Mouse (Mus musculus) liver, adult 2 months (tissue): ENCODE results near the gene Thsd7b. TPM values are rescaled to one million over a fixed set of nuclear protein-coding genes. Genes with fewer than 3 reads are reported as not detected.

ENCODE experiments used
- DNase-seq: peaks from one replicate; pipeline ENCODE4 v3.0.0-alpha.2; 2011; ENCODE audit warnings: low read depth, low spot score; ENCODE audit errors: extremely low read depth
- H3K27ac ChIP-seq: fragments of 200-500 bp; replicated peaks from 2 replicates; pipeline ENCODE4 v1.5.1; 2012; ENCODE audit warnings: low read depth, mild to moderate bottlenecking, control low read depth, inconsistent platforms, low read length; ENCODE audit not compliant: insufficient read depth
- H3K27me3 ChIP-seq: fragments of 200-500 bp; 2 replicates; pipeline ENCODE4 v1.6.1; 2012; ENCODE audit warnings: mild to moderate bottlenecking, moderate library complexity, low read length, inconsistent platforms; ENCODE audit not compliant: control insufficient read depth, insufficient read depth
- H3K36me3 ChIP-seq: fragments of 200-500 bp; 2 replicates; pipeline ENCODE4 v1.6.1; 2012; ENCODE audit warnings: low read length, inconsistent platforms; ENCODE audit not compliant: control insufficient read depth, insufficient read depth
- H3K4me1 ChIP-seq: fragments of 200-500 bp; 2 replicates; pipeline ENCODE4 v1.6.1; 2011; ENCODE audit warnings: low read length; ENCODE audit not compliant: control insufficient read depth, insufficient read depth
- H3K4me3 ChIP-seq: fragments of 200-500 bp; 2 replicates; pipeline ENCODE4 v1.5.1; 2011; ENCODE audit warnings: low read depth, mild to moderate bottlenecking, control low read depth, low read length, moderate library complexity; ENCODE audit not compliant: insufficient read depth
- H3K79me2 ChIP-seq: fragments of 200-500 bp; 2 replicates; pipeline ENCODE4 v1.6.1; 2012; ENCODE audit warnings: inconsistent platforms, mild to moderate bottlenecking, low read length, moderate library complexity; ENCODE audit not compliant: control insufficient read depth, insufficient read depth
- H3K9ac ChIP-seq: fragments of 200-500 bp; 2 replicates; pipeline ENCODE4 v1.6.1; 2012; ENCODE audit warnings: low read depth, mild to moderate bottlenecking, control low read depth, inconsistent platforms, low read length
- CTCF ChIP-seq: fragments of 200-500 bp; IDR thresholded peaks from 2 replicates; pipeline ENCODE4 v1.5.1; 2011; ENCODE audit warnings: low read depth, low read length, control low read depth
- POLR2A ChIP-seq: fragments of 200-500 bp; IDR thresholded peaks from 2 replicates; pipeline ENCODE4 v1.6.1; 2011; ENCODE audit warnings: low read length, control low read depth; ENCODE audit not compliant: insufficient read depth; ENCODE audit errors: extremely low read depth
- WGBS: fragments of 180-500 bp; shearing (Covaris S2); methylation state at CpG from one replicate; pipeline ENCODE4 v1.1.7; 2018; 5-methylcytosine and 5-hydroxymethylcytosine counted together
- polyA plus RNA-seq: library from polyadenylated mRNA; depleted of rRNA; stranded (reverse); fragments of >200 nt; gene quantifications from 2 replicates; pipeline ENCODE4 v1.2.3, GENCODE M21; 2012
- total RNA-seq: library from RNA; depleted of rRNA; stranded (reverse); fragments of >200 nt; gene quantifications from 2 replicates; pipeline ENCODE4 v1.2.3, GENCODE M21; 2014

Thsd7b gene
- total and polyA plus RNA-seq, 2 experiments, result not detected

GRCm38 (mm10) chr1:129324388-129324787 is 51.3 kb downstream of the Thsd7b start:
- Histone ChIP-seq H3K36me3 (no peaks in the 10 kb centered on the region), H3K9ac (no peak overlapping the region), H3K27ac (no peak overlapping the region), H3K4me1 (no peaks in the 10 kb centered on the region), H3K27me3 (no peaks in the 10 kb centered on the region), H3K4me3 (no peak overlapping the region), H3K79me2 (no peaks in the 10 kb centered on the region)
- 79% methylated on average over 6 of the region's 6 CpGs for WGBS
- TF ChIP-seq CTCF, result no peak
- no peak for TF ChIP-seq POLR2A
- DNase-seq, result no peak

GRCm38 (mm10) chr1:129324798-129325197 is 51.7 kb downstream of the Thsd7b start:
- TF ChIP-seq CTCF (no peak), POLR2A (no peak)
- no peak overlapping the region for H3K27ac ChIP-seq
- H3K79me2 ChIP-seq, result no peaks in the 10 kb centered on the region
- no peak overlapping the region for H3K4me3 ChIP-seq
- 81% methylated on average over 2 of the region's 2 CpGs for WGBS
- H3K4me1 ChIP-seq, result no peaks in the 10 kb centered on the region
- H3K9ac ChIP-seq, result no peak overlapping the region
- H3K27me3 ChIP-seq, result no peaks in the 10 kb centered on the region
- no peaks in the 10 kb centered on the region for H3K36me3 ChIP-seq
- DNase-seq, result no peak

DNA sequence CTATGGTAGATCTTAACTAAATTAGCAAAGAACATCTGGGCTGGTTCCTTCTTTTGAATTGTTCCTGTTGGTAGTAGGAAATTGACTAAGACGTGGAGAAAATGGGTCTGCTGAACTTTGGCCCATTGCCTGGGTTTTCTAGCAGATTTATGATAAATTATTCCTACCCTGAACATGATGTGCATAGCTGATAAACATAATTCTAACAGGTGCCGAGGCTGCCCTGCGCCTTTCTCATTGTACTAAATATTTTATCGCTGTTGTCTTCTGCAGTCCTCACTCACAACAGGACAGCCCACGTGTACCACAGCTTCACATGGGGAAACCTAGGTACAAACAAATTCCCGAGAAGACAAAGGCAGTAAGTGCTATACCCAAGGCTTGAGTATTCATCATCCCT is 83.5 kb downstream of the Thsd7b start:
- TF ChIP-seq POLR2A, result no peak
- TF ChIP-seq CTCF, result no peak
- H3K4me1 ChIP-seq, result no peaks in the 10 kb centered on the region
- no peak overlapping the region for H3K4me3 ChIP-seq
- H3K27me3 ChIP-seq, result no peaks in the 10 kb centered on the region
- no peak overlapping the region for H3K9ac ChIP-seq
- no peak for DNase-seq
- no peak overlapping the region for H3K27ac ChIP-seq
- 71% methylated on average over 6 of the region's 6 CpGs for whole genome bisulfite sequencing
- no peaks in the 10 kb centered on the region for H3K36me3 ChIP-seq
- H3K79me2 ChIP-seq, result no peaks in the 10 kb centered on the region

DNA sequence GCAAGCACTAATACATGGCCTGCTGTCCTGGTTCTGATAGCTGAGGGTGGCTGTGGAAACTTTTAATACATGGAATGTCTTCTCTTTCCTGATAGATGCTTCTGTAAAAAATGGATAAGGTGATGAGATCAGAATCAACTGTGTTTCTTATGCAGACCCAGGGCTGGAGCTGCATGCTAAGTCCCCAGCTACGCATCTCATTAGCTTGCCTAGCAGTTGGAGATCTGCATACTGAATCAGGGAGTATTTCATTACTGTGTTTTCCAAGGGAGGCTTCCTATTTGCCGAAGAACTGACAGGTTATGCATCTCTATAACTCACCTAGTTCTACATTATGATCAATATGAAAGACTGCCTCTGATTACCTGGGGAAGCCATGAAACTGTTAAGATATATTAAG is 84.3 kb downstream of the Thsd7b start:
- no peaks in the 10 kb centered on the region for H3K27me3 ChIP-seq
- WGBS, result 86% methylated on average over 2 of the region's 2 CpGs
- H3K4me3 ChIP-seq, result no peak overlapping the region
- no peaks in the 10 kb centered on the region for H3K79me2 ChIP-seq
- H3K4me1 ChIP-seq, result no peaks in the 10 kb centered on the region
- H3K27ac ChIP-seq, result no peak overlapping the region
- TF ChIP-seq POLR2A (no peak), CTCF (no peak)
- H3K9ac ChIP-seq, result no peak overlapping the region
- no peaks in the 10 kb centered on the region for H3K36me3 ChIP-seq
- no peak for DNase-seq

- TF ChIP-seq POLR2A, result no peak
- TF ChIP-seq CTCF, result no peak
- no peaks in the 10 kb centered on the region for H3K36me3 ChIP-seq
- no peaks in the 10 kb centered on the region for H3K27me3 ChIP-seq
- no peaks in the 10 kb centered on the region for H3K79me2 ChIP-seq
- H3K9ac ChIP-seq, result no peak overlapping the region
- no peaks in the 10 kb centered on the region for H3K4me1 ChIP-seq
- no peak overlapping the region for H3K27ac ChIP-seq
- H3K4me3 ChIP-seq, result no peak overlapping the region
- no peak for DNase-seq
- 83% methylated on average over 4 of the region's 4 CpGs for WGBS
Observed at GRCm38 (mm10) chr1:129363368-129363767, 90.3 kb downstream of the Thsd7b start.

DNA sequence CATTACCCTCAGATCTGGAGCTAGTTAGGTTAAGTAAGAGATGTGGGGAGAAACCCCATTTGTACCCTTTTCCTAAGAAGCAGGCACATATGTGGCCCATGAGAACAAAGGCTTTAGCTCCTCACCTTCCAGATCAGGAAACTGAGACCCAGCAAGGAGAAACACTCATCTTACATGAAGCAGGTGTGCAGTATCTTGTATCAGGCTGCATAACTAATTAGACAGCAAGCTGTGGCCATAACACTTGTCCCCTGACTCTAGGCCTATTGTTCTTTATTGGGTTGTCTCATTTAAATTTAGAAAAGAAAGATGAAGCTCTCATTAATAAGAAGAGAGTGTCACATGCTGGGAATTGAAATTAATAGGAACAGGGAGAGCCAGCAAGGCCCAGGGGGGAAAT is 91.7 kb downstream of the Thsd7b start:
- TF ChIP-seq CTCF, result no peak
- no peak for TF ChIP-seq POLR2A
- Histone ChIP-seq H3K27me3 (no peaks in the 10 kb centered on the region), H3K79me2 (no peaks in the 10 kb centered on the region), H3K4me3 (no peak overlapping the region), H3K36me3 (no peaks in the 10 kb centered on the region), H3K9ac (no peak overlapping the region), H3K27ac (no peak overlapping the region), H3K4me1 (no peaks in the 10 kb centered on the region)
- no peak for DNase-seq
